Mouse (Mus musculus): ENCODE measurements around the gene Rack1.
A peak's percentile ranks its signal among the peaks of the same experiment; 100 is the strongest.

GRCm38 (mm10) chr11:48837310-48838180, 37.4 kb downstream of the Rack1 start:
- 0 out of 2 replicates have a peak, but pooled peaks have one; percentile 5 for TF ChIP-seq CTCF (IDR thresholded peaks at IDR 0.05; ENCODE audit: low read depth)
- no peak for TF ChIP-seq EP300 (IDR thresholded peaks at IDR 0.05; ENCODE audit: low read depth)

Data from liver, embryonic 14.5 days (tissue).